Mouse (Mus musculus): ENCODE data around the gene Nedd4. TPM values are rescaled to one million over a fixed set of nuclear protein-coding genes. Genes with fewer than 3 reads are reported as not detected.

Gene Nedd4
- polyA plus RNA-seq, 1 experiment from 2014 or later = 690 TPM

DNA sequence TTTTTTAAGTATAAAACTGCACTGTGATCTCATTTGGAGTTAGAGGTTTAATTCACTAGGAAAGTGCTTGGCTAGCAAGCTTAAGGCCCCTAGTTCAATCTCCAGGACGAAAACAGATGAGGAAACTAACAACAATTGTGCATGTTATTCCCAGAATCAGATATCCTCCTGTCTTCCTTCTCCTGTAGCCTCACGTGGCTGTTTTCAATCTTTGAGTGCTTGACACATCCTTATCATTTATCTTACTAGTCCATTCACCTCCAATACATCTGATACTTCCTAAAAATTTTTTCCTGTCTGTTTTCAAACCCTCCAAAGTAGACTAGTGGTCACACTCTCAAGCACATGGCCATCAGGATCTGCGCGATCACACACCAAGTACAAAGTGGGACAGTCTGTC is 57.0 kb downstream of the Nedd4 start:
- Histone ChIP-seq H3K9me3 (replicated peaks) (no peaks in the 10 kb centered on the region), H3K4me3 (no peak overlapping the region), H3K36me3 (peaks cover 100% of the 10 kb centered on the region), H3K4me1 (no peaks in the 10 kb centered on the region), H3K27me3 (ENCODE audit: low read depth, poor library complexity, severe bottlenecking) (no peaks in the 10 kb centered on the region), H3K27ac (no peak overlapping the region)
- 95% methylated on average over 4 of the region's 4 CpGs for WGBS
- no peak for DNase-seq (ENCODE audit: low spot score)

DNA sequence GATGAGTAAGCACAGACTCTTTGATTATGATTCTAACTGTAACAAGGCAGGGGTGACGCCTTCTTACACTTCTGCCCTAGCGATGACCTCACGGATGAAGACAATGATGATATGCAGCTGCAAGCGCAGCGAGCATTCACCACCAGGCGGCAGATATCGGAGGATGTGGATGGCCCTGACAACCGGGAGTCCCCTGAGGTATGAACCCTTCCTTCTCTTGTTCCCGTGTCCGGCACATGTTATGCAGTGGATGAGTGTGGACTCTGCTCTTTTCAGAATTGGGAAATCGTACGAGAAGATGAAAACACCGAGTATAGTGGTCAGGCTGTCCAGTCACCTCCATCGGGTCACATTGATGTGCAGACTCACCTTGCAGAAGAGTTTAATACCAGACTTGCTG is 59.1 kb downstream of the Nedd4 start:
- H3K27me3 ChIP-seq (ENCODE audit: low read depth, poor library complexity, severe bottlenecking) = no peaks in the 10 kb centered on the region
- H3K36me3 ChIP-seq = peaks cover 100% of the 10 kb centered on the region
- WGBS = 95% methylated on average over 14 of the region's 14 CpGs
- no peak overlapping the region for H3K4me3 ChIP-seq
- no peak for DNase-seq (ENCODE audit: low spot score)
- H3K9me3 ChIP-seq (replicated peaks) = no peaks in the 10 kb centered on the region
- H3K4me1 ChIP-seq = no peaks in the 10 kb centered on the region
- H3K27ac ChIP-seq = no peak overlapping the region

DNA sequence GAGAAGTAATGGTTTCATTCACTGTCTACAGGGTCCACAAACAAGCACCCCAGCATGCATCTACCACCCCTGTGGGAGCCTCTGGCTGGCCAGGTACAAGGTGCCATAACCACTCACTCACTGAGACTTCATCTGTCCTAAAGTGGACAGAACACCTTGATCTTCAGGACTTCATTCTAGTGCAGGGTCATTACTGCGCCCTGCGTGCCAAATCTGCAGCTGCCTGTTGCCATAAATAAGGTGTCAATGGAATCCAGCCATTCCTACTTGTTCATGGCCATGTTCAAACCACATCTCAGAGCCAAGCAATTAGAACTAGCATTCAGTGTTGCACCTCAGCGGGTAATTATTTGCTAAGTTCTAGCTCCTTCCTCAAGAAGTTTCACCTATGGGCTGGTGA is 60.5 kb downstream of the Nedd4 start:
- Histone ChIP-seq H3K36me3 (peaks cover 100% of the 10 kb centered on the region), H3K27ac (no peak overlapping the region), H3K4me1 (no peaks in the 10 kb centered on the region), H3K27me3 (ENCODE audit: low read depth, poor library complexity, severe bottlenecking) (no peaks in the 10 kb centered on the region), H3K9me3 (replicated peaks) (no peaks in the 10 kb centered on the region), H3K4me3 (no peak overlapping the region)
- 96% methylated on average over 3 of the region's 3 CpGs for WGBS
- peak; percentile 31 for DNase-seq (ENCODE audit: low spot score)

DNA sequence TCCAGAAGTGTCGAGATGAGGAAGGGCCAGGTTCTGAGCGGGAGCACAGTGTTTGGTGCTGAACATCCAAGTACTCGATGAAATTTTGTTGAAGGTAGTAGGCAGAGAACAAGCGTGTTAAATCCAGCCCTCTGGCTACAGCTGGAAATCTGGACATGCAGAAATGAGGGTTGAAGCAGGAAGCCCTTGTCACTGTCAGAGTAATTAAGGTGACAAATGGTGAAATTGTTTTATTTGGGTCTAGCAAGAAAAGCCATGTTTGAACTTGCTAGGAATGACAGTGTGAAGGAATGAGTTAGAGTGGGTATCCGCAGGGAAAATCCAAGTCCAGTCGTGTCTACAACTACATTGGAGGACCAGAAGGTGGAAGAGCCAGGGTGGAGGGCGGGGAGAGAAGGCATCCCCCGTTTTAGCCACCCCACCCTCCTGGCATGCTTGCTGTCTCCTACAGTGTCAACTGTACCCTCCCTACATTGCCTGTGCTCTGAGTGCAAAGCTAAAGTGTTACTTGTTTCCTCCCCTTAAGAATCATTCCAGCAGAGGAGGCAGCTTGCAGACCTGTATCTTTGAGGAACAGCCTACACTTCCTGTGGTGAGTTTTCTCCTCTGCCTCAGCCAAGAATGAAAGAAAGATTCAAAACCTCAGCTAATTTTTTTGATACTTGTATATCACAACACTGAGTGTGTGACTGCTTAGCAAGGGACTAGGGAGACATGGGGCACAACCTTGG is 62.5 kb downstream of the Nedd4 start:
- 81% methylated on average over 8 of the region's 8 CpGs for WGBS
- H3K36me3 ChIP-seq = peaks cover 100% of the 10 kb centered on the region

DNA sequence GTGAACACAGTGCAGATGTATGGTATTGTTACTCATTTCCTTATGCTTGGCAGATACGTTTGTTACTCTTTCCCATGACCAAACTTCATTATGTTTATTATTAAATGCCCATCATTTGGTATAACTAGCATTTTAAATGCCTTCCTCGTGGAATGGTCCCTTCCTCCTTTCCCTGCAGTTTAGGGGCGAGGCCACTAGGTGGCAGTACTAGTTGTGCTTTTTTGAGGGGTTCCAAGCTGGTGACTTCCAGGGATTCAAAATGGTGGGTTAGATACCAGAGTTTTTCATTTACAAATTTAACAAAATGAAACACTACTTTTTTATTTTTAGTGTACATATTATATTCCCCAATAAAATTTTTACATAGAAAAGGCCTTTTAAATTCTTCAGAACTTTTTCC is 71.8 kb downstream of the Nedd4 start:
- Histone ChIP-seq H3K27me3 (ENCODE audit: low read depth, poor library complexity, severe bottlenecking) (no peaks in the 10 kb centered on the region), H3K9me3 (replicated peaks) (no peaks in the 10 kb centered on the region), H3K36me3 (peaks cover 99% of the 10 kb centered on the region), H3K4me3 (no peak overlapping the region), H3K27ac (no peak overlapping the region), H3K4me1 (no peaks in the 10 kb centered on the region)
- WGBS = 53% methylated on average over 3 of the region's 3 CpGs
- DNase-seq (ENCODE audit: low spot score) = peak; percentile 81

More for the DNA sequence above, 62.5 kb downstream of the Nedd4 start:
- Histone ChIP-seq H3K9me3 (replicated peaks) (no peaks in the 10 kb centered on the region), H3K4me1 (no peaks in the 10 kb centered on the region), H3K4me3 (no peak overlapping the region), H3K27me3 (ENCODE audit: low read depth, poor library complexity, severe bottlenecking) (no peaks in the 10 kb centered on the region), H3K27ac (no peak overlapping the region)
- peak; percentile 32 for DNase-seq (ENCODE audit: low spot score)

DNA sequence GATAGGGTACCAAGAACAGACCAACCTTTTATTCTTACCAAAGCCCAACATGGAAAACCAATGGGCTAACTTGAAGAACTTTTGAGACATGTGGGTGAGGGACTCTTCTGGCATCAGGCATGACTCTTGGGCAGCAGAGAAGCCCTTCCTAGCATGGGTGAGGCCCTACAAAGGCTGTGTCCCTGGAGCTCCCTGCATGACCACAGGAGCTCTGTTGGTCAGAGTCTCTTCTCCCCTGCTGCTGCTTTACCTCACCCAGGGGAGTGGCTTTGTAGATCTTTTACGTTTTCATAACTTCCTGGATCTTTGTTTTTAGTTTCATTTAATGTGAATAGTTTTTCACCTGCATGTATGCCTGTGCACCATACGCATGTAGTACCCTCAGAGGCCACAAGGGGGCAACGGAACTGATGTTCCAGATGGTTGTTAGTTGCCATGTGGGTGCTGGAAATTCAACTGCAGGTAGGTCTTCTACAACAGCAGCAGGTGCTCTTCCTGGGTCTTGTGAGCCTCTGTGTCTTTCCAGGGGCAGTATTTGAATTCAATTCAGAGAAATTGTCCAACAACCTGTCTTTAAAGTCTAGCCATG is 73.8 kb downstream of the Nedd4 start:
- no peak overlapping the region for H3K4me3 ChIP-seq
- 73% methylated on average over 3 of the region's 3 CpGs for WGBS
- H3K27ac ChIP-seq = no peak overlapping the region
- no peaks in the 10 kb centered on the region for H3K4me1 ChIP-seq
- H3K9me3 ChIP-seq (replicated peaks) = no peaks in the 10 kb centered on the region
- peaks cover 99% of the 10 kb centered on the region for H3K36me3 ChIP-seq
- H3K27me3 ChIP-seq (ENCODE audit: low read depth, poor library complexity, severe bottlenecking) = no peaks in the 10 kb centered on the region
- peak; percentile 78 for DNase-seq (ENCODE audit: low spot score)

DNA sequence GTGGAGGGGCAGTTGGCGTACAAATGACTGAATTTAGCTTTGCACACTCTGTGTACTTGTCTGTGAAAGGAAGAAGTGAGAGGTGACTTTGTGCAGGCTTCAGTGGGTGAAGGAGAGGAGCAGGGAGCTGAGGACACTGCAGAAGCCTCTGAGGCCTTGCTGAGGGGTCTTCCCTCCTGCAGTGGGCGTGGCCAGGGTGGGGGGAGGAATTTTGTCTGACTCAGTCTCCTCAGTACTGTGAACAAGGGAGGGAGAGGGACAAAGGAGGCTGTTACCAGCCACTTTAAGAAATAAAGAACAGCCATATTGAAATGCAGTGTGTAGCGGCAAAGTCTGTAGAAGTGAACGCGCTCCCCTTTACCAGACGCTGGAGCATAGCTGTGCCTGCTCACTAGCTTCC is 79.1 kb downstream of the Nedd4 start:
- 96% methylated on average over 6 of the region's 6 CpGs for WGBS
- no peak overlapping the region for H3K27ac ChIP-seq
- no peaks in the 10 kb centered on the region for H3K4me1 ChIP-seq
- H3K9me3 ChIP-seq (replicated peaks) = no peaks in the 10 kb centered on the region
- no peak overlapping the region for H3K4me3 ChIP-seq
- no peaks in the 10 kb centered on the region for H3K27me3 ChIP-seq (ENCODE audit: low read depth, poor library complexity, severe bottlenecking)
- peak; percentile 33 for DNase-seq (ENCODE audit: low spot score)
- peaks cover 100% of the 10 kb centered on the region for H3K36me3 ChIP-seq

DNA sequence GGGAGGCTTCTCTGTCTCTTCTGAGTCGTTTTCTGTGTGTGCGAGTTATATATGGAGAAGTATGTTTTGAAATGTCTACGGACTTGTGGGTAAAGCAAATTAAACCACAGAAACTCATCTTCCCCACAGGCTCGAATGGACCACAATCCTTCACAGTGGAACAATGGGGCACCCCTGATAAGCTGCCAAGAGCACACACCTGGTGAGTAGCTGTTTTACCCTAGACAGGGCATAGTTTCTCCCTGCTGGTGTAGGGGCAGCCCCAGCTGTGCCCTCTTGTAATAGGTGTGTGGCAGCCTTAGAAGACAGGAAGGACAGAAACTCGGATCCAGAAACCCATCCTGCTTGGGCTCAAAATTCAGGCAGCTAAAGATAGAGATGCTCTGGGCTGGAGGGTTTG is 84.1 kb downstream of the Nedd4 start:
- H3K27me3 ChIP-seq (ENCODE audit: low read depth, poor library complexity, severe bottlenecking) = no peaks in the 10 kb centered on the region
- no peak overlapping the region for H3K27ac ChIP-seq
- DNase-seq (ENCODE audit: low spot score) = no peak
- no peaks in the 10 kb centered on the region for H3K9me3 ChIP-seq (replicated peaks)
- H3K4me3 ChIP-seq = no peak overlapping the region
- peaks cover 89% of the 10 kb centered on the region for H3K36me3 ChIP-seq
- WGBS = 89% methylated on average over 5 of the region's 5 CpGs
- no peaks in the 10 kb centered on the region for H3K4me1 ChIP-seq

DNA sequence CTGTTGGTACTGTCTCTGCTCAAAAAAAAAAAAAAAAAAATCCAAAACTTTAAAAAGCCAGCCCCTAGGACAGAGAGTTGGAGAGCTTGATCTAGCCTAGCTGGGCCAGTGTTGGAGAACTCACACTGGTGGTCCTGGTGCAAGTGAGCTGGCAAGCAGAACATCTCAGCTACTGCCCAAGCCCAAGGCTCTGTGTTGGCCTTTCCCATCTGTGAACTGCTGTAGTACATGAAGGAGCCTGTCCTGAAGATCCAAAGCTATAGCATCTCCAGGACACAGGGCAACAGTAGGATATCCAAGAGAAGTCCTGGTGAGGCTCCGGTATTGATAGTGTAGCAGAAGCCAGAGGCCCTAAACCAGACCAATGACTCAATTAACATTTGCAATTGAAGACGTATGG is 88.1 kb downstream of the Nedd4 start:
- Histone ChIP-seq H3K4me1 (peaks cover 20% of the 10 kb centered on the region), H3K27ac (no peak overlapping the region), H3K27me3 (ENCODE audit: low read depth, poor library complexity, severe bottlenecking) (no peaks in the 10 kb centered on the region), H3K9me3 (replicated peaks) (no peaks in the 10 kb centered on the region), H3K4me3 (no peak overlapping the region), H3K36me3 (peaks cover 49% of the 10 kb centered on the region)
- peak; percentile 32 for DNase-seq (ENCODE audit: low spot score)
- WGBS = 69% methylated on average over 2 of the region's 2 CpGs

DNA sequence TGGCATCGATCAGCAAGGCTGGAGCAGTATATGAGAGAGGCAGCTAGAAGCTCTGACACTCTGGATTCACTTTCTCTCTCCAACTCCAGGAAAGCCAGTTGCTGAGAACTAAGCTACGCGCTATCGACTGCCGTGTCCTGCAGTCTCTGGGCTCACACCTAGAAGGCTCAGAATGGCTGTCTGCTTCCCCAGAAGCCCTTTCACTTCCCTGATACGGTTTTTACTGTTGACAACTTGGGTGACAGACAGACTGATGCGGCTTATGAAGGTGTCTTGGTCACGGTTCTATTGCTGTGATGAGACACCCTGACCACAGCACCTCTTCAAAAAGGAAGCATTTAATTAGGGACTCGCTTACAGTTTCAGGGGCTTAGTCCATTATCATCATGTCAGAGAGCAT is 90.5 kb downstream of the Nedd4 start:
- H3K9me3 ChIP-seq (replicated peaks) = no peaks in the 10 kb centered on the region
- WGBS = 73% methylated on average over 9 of the region's 9 CpGs
- no peak overlapping the region for H3K27ac ChIP-seq
- H3K27me3 ChIP-seq (ENCODE audit: low read depth, poor library complexity, severe bottlenecking) = no peaks in the 10 kb centered on the region
- peaks cover 27% of the 10 kb centered on the region for H3K4me1 ChIP-seq
- DNase-seq (ENCODE audit: low spot score) = peak; percentile 30
- no peak overlapping the region for H3K4me3 ChIP-seq
- H3K36me3 ChIP-seq = peaks cover 25% of the 10 kb centered on the region

DNA sequence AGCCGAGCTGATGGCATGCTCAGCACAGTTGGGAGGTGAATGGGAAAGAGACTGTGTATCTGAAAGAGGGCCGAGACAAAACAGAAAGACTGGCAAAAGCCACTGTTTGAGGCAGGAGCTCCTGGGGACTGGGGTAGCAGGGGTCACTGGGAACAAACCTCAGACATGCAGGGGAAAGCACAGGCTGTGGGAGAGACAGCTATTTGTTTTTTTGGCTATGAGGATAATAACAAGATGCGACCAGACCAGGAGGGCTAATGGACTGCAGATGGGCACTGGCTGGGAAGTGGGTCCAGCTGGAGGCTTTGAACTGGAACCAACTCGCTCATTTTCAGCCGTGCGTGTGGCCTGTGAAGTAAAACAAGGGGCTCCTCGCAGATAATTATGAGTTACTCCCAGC is 91.6 kb downstream of the Nedd4 start:
- 10% methylated on average over 7 of the region's 7 CpGs for WGBS
- Histone ChIP-seq H3K27ac (peak overlapping the region; percentile 72), H3K27me3 (ENCODE audit: low read depth, poor library complexity, severe bottlenecking) (no peaks in the 10 kb centered on the region), H3K4me3 (no peak overlapping the region), H3K4me1 (peaks cover 38% of the 10 kb centered on the region), H3K9me3 (replicated peaks) (no peaks in the 10 kb centered on the region), H3K36me3 (peaks cover 15% of the 10 kb centered on the region)
- peak; percentile 72 for DNase-seq (ENCODE audit: low spot score)

DNA sequence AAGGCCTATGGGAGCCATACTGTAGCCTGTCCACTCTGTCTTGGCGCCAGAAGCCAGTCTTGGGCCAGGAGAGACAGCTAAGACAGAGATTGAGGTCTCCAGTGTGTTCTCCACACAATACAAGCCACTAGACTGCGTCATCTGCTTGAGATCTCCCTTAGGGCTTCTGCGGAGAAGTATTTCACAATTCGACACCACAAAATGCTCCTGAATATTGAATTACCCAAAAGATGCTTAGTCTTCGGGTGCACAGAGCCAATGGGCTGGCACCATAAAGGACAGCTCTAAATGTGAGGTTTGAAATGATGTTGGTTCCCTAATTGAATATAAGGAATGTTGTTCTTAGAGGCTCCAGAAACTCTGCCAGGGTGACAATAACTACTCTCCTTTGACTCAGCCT is 95.0 kb downstream of the Nedd4 start:
- Histone ChIP-seq H3K9me3 (replicated peaks) (no peaks in the 10 kb centered on the region), H3K4me3 (no peak overlapping the region), H3K27ac (no peak overlapping the region), H3K27me3 (ENCODE audit: low read depth, poor library complexity, severe bottlenecking) (no peaks in the 10 kb centered on the region), H3K36me3 (no peaks in the 10 kb centered on the region), H3K4me1 (peaks cover 46% of the 10 kb centered on the region)
- no peak for DNase-seq (ENCODE audit: low spot score)
- WGBS = 92% methylated on average over 5 of the region's 5 CpGs

DNA sequence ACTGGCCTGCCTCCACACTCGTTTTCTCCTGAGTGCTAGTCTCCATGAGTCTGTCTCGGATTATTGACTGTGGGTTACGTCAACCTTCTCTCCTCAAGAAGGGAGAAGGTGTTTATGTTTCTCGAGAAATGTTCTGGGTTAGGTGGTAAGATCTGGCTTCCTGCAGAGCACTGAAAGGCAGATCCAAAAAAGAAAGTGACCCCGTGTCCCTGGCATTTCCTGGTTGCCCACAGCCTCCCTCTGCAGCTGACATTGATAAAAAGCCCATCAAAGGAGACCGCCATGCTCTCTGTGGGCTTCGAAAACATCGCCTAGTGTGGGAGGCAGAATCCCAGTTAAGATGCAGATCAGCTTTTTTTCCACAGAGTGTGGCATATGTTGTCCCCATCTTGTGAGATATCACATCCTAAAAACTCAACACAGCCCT is 96.6 kb downstream of the Nedd4 start:
- Histone ChIP-seq H3K9me3 (replicated peaks) (no peaks in the 10 kb centered on the region), H3K36me3 (no peaks in the 10 kb centered on the region), H3K27me3 (ENCODE audit: low read depth, poor library complexity, severe bottlenecking) (no peaks in the 10 kb centered on the region), H3K27ac (peak overlapping the region; percentile 48; the same call in 1 of the 2 replicates), H3K4me3 (peak overlapping the region; percentile 18; the same call in 1 of the 2 replicates), H3K4me1 (peaks cover 47% of the 10 kb centered on the region)
- DNase-seq (ENCODE audit: low spot score) = peak; percentile 73
- 11% methylated on average over 8 of the region's 8 CpGs for WGBS

Measured in limb, embryonic 10.5 days (tissue).